Mouse (Mus musculus): ENCODE results near the gene 4930595D18Rik.

4930595D18Rik gene

DNA sequence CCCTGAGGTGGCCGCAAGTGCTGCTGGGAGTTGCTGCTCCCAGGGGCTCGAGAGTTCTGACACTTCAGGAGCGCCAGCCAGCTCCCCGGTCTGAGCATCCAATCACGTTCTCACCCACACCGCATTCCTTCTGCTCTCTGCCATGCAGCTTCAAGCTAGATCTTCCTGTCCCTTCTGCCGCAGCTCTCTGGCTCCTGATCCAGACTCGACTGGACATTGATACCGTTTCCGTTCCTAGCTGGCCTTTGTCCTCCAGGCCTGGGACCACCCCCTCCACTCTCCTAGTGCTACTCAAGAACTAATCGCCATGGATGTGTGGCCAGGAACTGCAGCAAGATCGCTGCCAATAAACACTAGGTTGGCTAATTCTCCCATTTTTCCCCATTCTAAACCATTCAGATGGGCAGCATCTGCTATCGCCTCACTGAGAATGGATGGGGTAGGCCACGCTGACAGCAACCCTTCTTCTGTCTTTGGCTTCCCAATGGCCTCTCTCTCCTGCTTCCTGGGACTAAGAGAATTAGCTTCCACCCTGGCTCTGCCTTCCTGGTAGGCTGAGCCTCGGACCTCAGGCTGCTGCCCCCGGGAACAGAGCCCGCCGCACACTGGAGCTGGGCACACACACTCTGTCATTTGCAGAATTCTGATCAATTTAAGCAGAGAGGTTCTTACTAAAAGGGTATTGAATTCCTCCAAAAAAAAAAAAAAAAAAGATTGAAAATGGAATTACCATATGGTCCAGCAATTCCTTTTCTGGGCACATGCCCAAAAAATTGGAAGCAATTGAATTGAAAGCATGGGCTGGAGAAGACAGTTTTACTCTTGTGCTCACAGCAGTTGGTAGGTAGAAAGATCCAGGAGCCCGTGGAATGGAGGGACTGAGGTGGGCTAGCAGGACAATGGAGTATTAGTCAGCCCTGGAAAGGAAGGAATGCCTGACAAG is 49.2 kb downstream of the 4930595D18Rik start:
- peak in 1 of 2 experiments; percentile 47 for DNase-seq

DNA sequence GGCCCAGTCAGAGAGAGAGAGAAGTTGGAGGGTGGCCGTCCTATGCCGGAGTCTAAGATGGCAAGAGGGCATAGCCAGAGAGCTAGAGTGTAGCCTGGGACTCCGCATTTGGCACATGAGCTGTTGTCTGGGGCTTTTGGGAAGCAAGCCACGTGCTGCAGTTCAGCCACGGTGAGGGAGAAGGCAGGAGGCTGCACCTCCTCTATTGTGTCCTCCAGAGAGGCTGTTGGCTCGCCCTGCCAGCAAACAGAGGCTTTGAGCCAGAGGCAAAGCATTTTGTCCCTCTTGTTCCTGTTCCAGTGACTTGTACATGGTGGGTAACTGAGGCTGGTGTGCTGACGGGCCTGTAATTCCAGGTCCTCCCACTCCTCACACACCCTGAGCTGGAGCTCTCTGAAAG is 50.1 kb downstream of the 4930595D18Rik start:
- DNase-seq = no peak

DNA sequence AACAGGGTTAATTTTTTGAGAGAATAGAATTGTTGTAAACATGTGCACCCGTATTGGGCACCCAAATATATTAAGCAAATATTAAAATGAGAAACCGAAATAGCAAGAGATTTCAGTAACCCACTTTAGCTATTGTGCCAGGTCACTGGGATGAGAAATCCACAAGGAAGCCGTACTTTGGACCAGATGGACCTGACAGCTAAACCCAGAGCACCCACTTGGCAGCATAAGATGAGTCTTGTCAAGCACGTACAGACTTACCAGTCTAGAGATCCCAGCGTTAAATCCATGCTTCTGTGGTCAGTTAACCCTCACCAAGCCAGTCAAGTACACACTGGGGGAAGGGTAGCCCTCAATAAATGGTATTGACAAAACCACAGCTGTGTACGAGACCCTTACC is 58.6 kb downstream of the 4930595D18Rik start:
- no peak for DNase-seq

DNA sequence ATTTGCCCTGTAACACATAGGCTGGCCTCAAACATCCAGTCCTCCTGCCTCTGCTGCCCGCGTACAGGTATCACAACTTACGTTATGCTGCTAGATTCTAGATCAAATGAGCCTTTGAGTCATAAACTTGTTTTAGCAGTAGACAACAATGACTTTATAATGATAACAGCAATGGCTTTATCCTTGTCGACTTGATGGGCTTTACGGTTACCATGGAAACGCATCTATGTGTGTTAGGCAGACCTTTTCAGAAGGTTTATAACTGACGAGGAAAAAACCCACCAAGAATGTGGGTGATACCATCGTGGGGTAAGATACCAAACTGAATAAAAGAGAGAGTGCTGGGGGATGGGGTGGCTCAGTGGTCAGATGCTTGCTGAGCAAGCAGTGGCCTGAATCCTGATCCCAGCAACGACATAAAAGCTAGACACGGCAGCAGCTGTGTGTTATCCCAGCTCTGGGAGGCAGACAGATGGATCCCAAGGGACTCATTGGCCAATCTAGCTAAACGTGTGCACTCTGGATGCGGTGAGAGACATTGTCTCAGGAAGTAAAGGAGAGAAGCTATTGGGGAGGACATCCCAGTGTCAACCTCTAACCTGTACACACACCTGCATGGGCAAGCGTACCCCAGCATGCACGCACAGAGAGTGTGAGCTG is 59.6 kb downstream of the 4930595D18Rik start:
- peak in 1 of 2 experiments; percentile 29 for DNase-seq

DNA sequence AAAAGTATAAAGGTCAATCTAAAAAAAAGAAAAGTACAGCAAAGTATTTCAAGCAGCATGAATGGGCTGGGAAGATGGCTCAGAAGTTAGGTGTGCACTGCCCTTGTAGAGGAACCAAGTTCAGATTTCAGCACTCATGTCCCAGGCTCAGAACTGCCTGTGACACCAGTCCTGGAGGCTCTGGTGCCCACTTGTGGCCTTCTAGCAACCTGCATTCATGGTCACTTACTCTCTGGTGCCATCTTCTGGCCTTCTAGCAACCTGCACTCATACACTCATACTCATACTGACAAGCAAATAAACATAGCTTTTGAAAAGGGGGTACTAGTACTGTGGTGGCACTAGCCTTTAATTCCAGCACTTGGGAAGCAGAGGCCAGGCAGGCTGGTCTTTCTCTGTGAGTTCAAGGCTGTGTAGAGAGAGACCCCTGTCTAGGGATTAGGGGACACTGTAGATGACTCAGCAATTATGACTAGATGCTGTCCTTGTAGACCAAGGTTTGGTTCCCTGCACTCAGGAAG is 61.9 kb downstream of the 4930595D18Rik start:
- peak in 1 of 2 experiments; percentile 24 for DNase-seq

DNA sequence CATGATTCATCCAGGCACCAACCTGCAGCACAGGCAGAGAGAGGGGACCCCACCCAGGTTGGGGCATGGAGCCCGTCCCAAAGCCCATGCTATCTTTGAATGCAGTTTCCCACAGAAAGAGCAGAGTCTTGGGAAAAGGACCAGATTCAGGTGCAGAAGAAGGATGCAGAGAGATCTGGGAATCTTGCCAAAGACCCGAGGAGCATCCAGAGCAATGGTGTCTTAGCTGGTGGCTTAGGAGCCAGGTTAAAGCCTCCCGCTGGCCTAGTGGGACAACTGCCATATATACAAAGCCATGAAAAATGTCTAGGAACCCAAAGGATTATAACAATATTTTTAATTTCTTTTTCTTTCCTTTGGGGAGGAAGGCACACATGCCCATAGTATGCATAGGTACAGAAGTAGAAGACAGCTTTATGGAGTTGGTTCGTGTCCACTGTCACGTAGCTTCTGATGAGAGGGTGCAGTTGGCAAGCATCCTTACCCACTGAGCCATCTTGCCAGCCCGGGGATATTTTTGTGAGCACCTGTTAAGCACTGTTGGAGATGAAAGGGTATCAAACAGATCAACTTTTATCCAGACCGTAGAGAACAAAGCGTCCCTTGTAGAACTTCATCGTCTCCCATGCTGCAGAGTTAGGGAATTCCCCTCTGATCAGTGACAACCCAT is 63.2 kb downstream of the 4930595D18Rik start:
- no peak for DNase-seq

DNA sequence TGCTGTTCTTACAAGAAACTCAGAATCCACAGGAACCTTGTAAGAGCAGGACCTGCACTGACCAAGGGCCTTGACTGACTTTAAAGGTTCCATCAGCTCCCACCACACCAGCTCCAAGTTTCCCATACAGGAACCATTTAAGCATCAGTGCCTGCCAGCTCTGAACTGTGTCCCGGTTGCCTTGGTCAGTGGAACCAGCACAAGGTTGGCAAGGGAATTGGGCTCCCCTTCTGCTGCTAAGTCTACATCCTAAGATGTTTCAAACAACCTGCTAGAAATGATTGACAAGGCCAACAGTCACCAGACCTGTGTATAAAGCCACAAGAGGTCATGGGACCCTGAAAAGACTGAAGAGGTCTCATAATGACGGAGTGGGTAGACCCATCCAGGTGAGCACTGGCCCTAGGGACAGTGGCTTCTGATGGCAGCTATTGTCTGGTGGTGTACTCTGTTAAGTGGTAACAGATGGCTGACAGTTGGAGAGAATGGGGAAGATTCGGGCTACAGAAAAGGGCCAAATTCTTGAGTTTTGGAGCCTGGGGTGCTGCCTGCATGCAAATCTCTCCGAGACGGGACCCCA is 64.7 kb downstream of the 4930595D18Rik start:
- DNase-seq = no peak

DNA sequence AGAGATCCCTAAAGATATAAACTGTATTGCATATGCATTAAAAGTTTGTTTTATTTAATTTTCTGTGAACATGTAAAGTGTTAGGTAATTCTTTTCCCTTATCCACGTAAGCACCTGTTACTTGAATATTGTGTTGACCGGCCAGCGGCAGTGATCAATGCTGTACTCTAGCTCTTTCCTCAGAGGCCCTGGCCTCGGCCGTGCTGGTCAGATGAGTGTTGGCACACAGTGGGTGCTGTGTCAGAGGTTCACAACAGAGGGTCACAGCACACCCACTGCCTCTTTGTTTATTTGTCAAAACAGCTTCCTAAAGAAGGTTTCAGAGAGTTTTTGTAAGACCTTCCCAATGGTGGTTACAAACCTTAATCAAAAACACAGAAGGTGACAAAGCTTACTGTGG is 69.7 kb downstream of the 4930595D18Rik start:
- DNase-seq = peak in 1 of 2 experiments; percentile 10

DNA sequence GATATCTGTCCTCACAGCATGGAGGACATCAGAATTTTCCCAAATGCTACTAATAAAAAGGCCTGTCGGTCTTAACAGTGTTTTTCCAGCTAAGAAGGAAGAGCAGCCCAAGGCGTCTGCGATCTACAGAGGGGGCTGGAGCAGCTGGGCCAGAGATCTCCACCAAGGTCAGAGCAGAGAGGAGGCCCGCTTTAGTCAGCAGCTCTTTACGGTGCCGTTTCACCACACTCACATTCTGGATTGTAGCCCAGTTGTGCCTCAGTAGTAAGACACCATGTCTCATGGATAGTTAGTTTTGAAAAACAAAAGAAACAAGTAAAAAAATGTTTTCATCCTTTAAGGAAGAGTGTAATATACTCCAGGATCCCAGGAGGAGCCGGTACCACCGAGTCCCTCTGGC is 73.1 kb downstream of the 4930595D18Rik start:
- DNase-seq = no peak
